Mouse (Mus musculus): Measurements from ENCODE around the gene Cpm. TPM values are rescaled to one million over a fixed set of nuclear protein-coding genes. Genes with fewer than 3 reads are reported as not detected.
"Not testable (repeated sequence)": the region's sequence is repeated elsewhere in the genome, so short reads cannot be mapped to it uniquely, and the experiment has no call there.

Gene Cpm
- polyA plus RNA-seq, 1 experiment, result 13.6 TPM

DNA sequence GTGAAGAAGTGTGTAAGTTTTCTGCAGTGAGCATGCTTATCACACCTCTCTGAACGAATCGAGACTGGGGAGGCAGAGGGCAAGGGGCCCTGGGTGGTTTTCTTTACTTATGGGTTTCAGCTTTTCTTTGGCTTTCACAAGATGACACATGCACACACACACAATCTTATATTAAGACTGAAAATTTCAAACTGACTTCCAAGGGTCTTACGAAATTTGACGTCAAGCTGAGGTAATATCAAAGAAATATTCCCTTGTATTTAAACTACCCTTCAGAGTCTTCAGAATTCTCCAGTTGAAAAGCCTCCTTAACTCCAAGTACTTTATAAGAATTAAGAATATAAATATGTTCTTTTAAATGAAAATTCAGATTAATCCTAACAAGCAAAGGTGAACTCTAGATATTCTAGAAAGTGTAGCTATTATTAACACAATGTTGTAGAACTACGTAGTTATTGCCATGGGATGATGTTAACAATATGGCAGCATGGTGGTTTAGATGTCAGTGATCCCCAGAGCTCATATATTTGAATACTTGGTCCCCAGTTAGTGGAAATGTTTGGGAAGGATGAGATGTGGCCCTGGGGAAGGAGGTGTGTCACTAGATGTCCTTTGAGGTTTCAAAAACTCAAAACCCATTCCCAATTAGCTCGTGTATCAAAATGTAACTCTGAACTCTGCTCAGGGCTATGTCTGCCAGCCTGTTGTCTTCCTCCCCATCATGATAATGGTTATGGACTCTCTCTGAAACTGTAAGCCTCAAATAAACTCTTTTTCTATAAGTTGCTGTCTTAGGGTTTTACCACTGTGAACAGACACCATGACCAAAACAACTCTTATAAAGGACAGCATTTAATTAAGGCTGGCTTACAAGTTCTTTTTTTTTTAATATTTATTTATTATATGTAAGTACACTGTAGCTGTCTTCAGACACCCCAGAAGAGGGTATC is 44.5 kb upstream of the Cpm start:
- Histone ChIP-seq H3K4me3 (replicated peaks; ENCODE audit: insufficient read depth, low read depth, low read length) (no peak overlapping the region), H3K27ac (ENCODE audit: insufficient read depth, low read length) (no peak overlapping the region), H3K27me3 (ENCODE audit: control insufficient read depth, insufficient read depth, low read length) (no peaks in the 10 kb centered on the region), H3K4me1 (ENCODE audit: control insufficient read depth, insufficient read depth, low read length) (no peaks in the 10 kb centered on the region)
- TF ChIP-seq POLR2A (IDR thresholded peaks at IDR 0.05; ENCODE audit: borderline replicate concordance, insufficient read depth, low read length) (no peak), CTCF (IDR thresholded peaks at IDR 0.05; ENCODE audit: borderline replicate concordance, insufficient read depth, low read depth, low read length) (no peak)
- no peak for DNase-seq
- WGBS, result 94% methylated on average over 6 of the region's 6 CpGs

DNA sequence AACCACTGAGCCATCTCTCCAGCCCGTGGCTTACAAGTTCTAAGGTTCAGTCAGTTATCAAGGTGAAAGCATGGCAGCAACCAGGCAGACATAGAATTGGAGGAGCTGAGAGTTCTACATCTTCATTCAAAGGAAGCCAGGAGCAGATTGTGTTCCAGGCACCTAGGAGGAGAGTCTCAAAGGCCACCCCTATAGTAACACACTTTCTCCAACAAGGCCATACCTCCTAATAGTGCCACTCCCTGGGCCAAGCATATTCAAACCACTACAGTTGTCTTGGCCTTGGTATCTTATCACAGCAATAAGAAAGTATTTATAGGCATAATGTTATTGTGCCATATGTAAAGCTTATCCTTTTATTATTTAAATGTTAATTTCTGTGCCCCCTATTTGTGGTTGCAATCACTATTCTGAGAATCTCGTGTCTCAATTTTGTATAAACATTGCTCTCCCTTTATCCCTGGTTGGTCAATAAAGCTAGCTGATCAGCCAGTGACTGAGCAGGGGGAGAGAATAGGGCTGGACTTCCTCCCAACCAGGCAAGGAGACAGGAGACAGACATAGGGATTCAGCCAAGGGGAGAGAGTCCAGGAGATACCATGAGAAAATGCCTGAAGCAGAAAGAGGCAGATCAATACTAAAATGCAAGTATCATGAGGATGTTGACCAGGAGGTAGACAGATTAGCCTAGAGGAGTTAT is 43.5 kb upstream of the Cpm start:
- TF ChIP-seq CTCF (IDR thresholded peaks at IDR 0.05; ENCODE audit: borderline replicate concordance, insufficient read depth, low read depth, low read length) (no peak), POLR2A (IDR thresholded peaks at IDR 0.05; ENCODE audit: borderline replicate concordance, insufficient read depth, low read length) (no peak)
- Histone ChIP-seq H3K27me3 (ENCODE audit: control insufficient read depth, insufficient read depth, low read length) (no peaks in the 10 kb centered on the region), H3K4me3 (replicated peaks; ENCODE audit: insufficient read depth, low read depth, low read length) (no peak overlapping the region), H3K4me1 (ENCODE audit: control insufficient read depth, insufficient read depth, low read length) (no peaks in the 10 kb centered on the region), H3K27ac (ENCODE audit: insufficient read depth, low read length) (no peak overlapping the region)
- DNase-seq, result no peak
- 72% methylated on average over 2 of the region's 2 CpGs for WGBS

DNA sequence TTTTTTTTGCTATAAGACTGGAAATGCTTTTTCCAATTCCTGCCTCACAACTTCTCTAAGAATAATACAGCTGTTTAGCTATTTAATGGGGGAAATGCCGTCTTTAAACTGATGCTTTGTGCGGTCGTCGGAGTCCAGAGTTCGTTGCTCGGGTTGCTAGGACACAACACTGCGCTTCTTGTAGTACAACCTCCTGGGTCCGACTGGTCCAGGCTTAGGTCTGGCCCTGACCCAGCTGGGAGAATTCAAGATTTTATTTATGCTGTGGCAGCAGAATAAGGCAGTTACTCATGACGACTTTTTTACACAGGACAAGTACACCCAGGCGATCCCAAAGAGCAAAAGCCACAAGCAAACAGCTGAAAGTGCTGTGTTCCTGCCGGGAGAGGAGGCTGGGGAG is 42.4 kb upstream of the Cpm start:
- Histone ChIP-seq H3K4me3 (replicated peaks; ENCODE audit: insufficient read depth, low read depth, low read length) (no peak overlapping the region), H3K4me1 (ENCODE audit: control insufficient read depth, insufficient read depth, low read length) (no peaks in the 10 kb centered on the region), H3K27me3 (ENCODE audit: control insufficient read depth, insufficient read depth, low read length) (no peaks in the 10 kb centered on the region), H3K27ac (ENCODE audit: insufficient read depth, low read length) (no peak overlapping the region)
- TF ChIP-seq POLR2A (IDR thresholded peaks at IDR 0.05; ENCODE audit: borderline replicate concordance, insufficient read depth, low read length) (no peak), CTCF (IDR thresholded peaks at IDR 0.05; ENCODE audit: borderline replicate concordance, insufficient read depth, low read depth, low read length) (no peak)
- WGBS, result 26% methylated on average over 11 of the region's 11 CpGs
- no peak for DNase-seq

GRCm38 (mm10) chr10:117587335-117587734 is 42.0 kb upstream of the Cpm start:
- TF ChIP-seq CTCF (IDR thresholded peaks at IDR 0.05; ENCODE audit: borderline replicate concordance, insufficient read depth, low read depth, low read length), result no peak
- TF ChIP-seq POLR2A (IDR thresholded peaks at IDR 0.05; ENCODE audit: borderline replicate concordance, insufficient read depth, low read length), result no peak
- H3K4me3 ChIP-seq (replicated peaks; ENCODE audit: insufficient read depth, low read depth, low read length), result no peak overlapping the region
- WGBS, result 79% methylated on average over 10 of the region's 10 CpGs
- H3K4me1 ChIP-seq (ENCODE audit: control insufficient read depth, insufficient read depth, low read length), result no peaks in the 10 kb centered on the region
- H3K27ac ChIP-seq (ENCODE audit: insufficient read depth, low read length), result no peak overlapping the region
- DNase-seq, result no peak
- no peaks in the 10 kb centered on the region for H3K27me3 ChIP-seq (ENCODE audit: control insufficient read depth, insufficient read depth, low read length)

GRCm38 (mm10) chr10:117588416-117589143 is 40.7 kb upstream of the Cpm start:
- not testable (repeated sequence) for H3K27me3 ChIP-seq (ENCODE audit: control insufficient read depth, insufficient read depth, low read length); H3K4me3 ChIP-seq (replicated peaks; ENCODE audit: insufficient read depth, low read depth, low read length); DNase-seq; H3K27ac ChIP-seq (ENCODE audit: insufficient read depth, low read length); H3K4me1 ChIP-seq (ENCODE audit: control insufficient read depth, insufficient read depth, low read length)
- 84% methylated on average over 11 of the region's 11 CpGs for WGBS

DNA sequence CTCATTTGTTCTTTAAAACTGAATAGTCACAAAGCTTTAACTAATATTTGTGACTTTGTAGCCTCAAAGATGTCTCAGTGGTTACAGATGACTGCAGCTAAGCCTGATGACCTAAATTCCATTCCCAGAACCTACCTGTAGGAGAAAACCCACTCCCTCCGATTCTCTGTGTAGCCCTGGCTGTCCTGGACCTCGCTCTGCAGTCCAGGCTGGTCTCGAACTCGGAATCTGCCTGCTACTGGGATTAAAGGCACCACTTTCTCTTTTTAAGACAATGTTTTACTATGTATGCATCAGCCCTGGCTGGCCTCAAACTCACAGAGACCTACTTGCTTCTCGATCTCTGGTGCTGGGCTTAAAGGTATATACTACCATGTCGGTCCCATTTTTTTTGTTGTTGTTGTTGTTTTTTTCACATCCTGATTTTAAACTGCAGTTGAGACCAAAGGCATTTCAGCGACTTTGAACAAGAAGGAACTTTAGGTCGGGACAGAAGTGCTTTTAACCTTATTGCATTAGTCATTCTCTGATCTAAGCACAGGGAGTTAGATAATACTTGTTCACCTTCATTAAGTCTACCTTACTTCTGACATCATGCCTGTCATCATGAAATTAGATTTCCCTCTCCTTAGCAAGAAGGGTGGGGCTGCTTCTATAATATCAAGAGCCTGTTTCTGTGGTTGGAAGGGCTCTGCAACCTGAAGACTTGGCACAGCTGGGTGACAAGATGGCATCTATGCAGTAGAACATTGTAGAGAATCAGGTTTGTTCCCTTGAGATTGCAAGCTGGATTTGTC is 40.0 kb upstream of the Cpm start:
- 83% methylated on average over 8 of the region's 8 CpGs for WGBS
- H3K4me3 ChIP-seq (replicated peaks; ENCODE audit: insufficient read depth, low read depth, low read length), result no peak overlapping the region
- TF ChIP-seq CTCF (IDR thresholded peaks at IDR 0.05; ENCODE audit: borderline replicate concordance, insufficient read depth, low read depth, low read length) (no peak), POLR2A (IDR thresholded peaks at IDR 0.05; ENCODE audit: borderline replicate concordance, insufficient read depth, low read length) (no peak)
- H3K27ac ChIP-seq (ENCODE audit: insufficient read depth, low read length), result no peak overlapping the region
- no peak for DNase-seq
- no peaks in the 10 kb centered on the region; the same call in 1 of the 2 replicates for H3K27me3 ChIP-seq (ENCODE audit: control insufficient read depth, insufficient read depth, low read length)
- H3K4me1 ChIP-seq (ENCODE audit: control insufficient read depth, insufficient read depth, low read length), result no peaks in the 10 kb centered on the region

All from cerebellum, adult 2 months (tissue).